Mouse (Mus musculus): ENCODE results near the gene Akr1cl. TPM values are rescaled to one million over a fixed set of nuclear protein-coding genes. Genes with fewer than 3 reads are reported as not detected.
A peak's percentile ranks its signal among the peaks of the same experiment; 100 is the strongest.
"Not testable (repeated sequence)": the region's sequence is repeated elsewhere in the genome, so short reads cannot be mapped to it uniquely, and the experiment has no call there.

The Akr1cl gene
- total and polyA plus RNA-seq, 2 experiments from 2014 or later: 0.51 TPM; not detected in 1

DNA sequence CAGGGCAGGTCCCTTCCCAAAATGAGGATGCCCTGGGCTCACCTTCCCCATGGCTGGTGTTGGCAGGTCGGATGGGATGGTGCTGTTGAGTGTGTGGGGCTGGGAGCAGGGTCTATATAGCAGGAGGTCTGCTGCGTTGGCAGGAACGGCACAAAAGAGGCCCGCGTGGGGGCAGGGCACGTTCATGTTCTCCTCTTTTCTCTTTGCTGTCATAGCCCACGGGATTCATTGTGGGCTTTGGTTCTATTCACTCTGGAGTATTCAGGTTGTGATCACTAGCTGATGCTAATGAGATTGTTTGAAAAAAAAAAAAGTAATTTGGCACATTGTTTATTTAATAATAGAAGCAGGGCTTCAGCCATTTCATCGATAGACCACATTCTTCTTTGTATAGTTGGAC lies 30.8 kb upstream of the Akr1cl start, which contains the start of gene Crygd:
Crygd (minus strand) TSS at position 101 of the 400 bp plus-strand sequence.
- Histone ChIP-seq H3K4me2 (ENCODE audit: low read depth, low read length) (no peak within 1 kb of the TSS), H3K9me3 (replicated peaks; ENCODE audit: control insufficient read depth, low read length) (no peaks in the 10 kb centered on the region), H3K9ac (replicated peaks; ENCODE audit: low read depth, low read length) (no peak within 1 kb of the TSS), H3K4me3 (ENCODE audit: low read depth, low read length) (no peak within 1 kb of the TSS), H3K27me3 (ENCODE audit: control insufficient read depth, insufficient read depth, low read length) (no peaks in the 10 kb centered on the region), H3K4me1 (ENCODE audit: control insufficient read depth, insufficient read depth) (no peaks in the 10 kb centered on the region), H3K27ac (ENCODE audit: low read depth) (no peak within 1 kb of the TSS), H3K36me3 (replicated peaks; ENCODE audit: control insufficient read depth, insufficient read depth, low read length) (no peaks in the 10 kb centered on the region)
- 84% methylated on average over 8 of the region's 8 CpGs for WGBS
- DNase-seq (ENCODE audit: low spot score) (no peak), ATAC-seq (ENCODE audit: insufficient read depth, low read depth) (no peak)
- TF ChIP-seq EP300 (IDR thresholded peaks at IDR 0.05; ENCODE audit: low read depth): no peak
- TF ChIP-seq CTCF (IDR thresholded peaks at IDR 0.05; ENCODE audit: low read depth): no peak

DNA sequence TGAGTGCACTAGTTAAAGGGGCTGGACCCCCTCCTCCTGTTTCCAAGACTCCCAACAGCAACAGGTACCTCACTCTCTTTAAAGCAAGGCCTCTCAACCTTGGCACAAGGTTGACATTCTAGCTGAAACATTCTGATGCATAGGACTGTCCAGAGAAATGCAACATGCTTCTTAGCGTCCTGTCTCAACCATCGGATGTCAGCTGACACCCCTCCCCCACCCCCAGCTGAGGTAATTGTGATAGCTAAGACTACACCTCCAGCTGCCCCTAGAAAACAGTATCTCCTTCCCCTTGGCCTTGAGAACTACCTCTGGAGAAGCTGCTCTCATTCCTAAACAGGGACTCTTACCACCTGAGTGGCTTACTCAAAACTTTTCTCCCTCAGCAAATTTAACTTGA lies 19.6 kb upstream of the Akr1cl start:
- Histone ChIP-seq H3K36me3 (replicated peaks; ENCODE audit: control insufficient read depth, insufficient read depth, low read length) (no peaks in the 10 kb centered on the region), H3K27ac (ENCODE audit: low read depth) (no peak overlapping the region), H3K27me3 (ENCODE audit: control insufficient read depth, insufficient read depth, low read length) (no peaks in the 10 kb centered on the region), H3K4me1 (ENCODE audit: control insufficient read depth, insufficient read depth) (no peaks in the 10 kb centered on the region), H3K4me3 (ENCODE audit: low read depth, low read length) (no peak overlapping the region), H3K9ac (replicated peaks; ENCODE audit: low read depth, low read length) (no peak overlapping the region), H3K4me2 (ENCODE audit: low read depth, low read length) (no peak overlapping the region), H3K9me3 (replicated peaks; ENCODE audit: control insufficient read depth, low read length) (no peaks in the 10 kb centered on the region)
- 11% methylated on average over 2 of the region's 2 CpGs for WGBS
- DNase-seq (ENCODE audit: low spot score) (no peak), ATAC-seq (ENCODE audit: insufficient read depth, low read depth) (no peak)
- TF ChIP-seq EP300 (IDR thresholded peaks at IDR 0.05; ENCODE audit: low read depth): no peak
- no peak for TF ChIP-seq CTCF (IDR thresholded peaks at IDR 0.05; ENCODE audit: low read depth)

DNA sequence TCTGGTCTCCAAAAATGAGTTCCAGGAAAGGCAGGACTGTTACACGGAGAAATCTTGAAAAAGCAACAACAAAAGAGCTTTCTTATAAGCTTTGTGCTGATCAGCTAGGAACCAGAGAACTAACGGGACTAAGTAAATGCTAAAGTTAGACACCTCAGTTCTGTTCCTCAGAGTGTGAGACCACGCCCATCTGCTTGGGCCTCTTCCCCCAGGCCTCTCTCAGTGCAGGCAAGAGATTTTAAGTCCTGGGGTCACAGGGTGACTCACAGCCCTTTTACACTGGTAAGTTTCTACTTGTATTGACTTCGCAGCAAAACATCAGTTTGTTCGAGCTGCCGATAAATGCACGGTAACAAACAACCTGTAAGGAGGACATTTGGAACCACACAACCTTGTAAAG lies 19.1 kb upstream of the Akr1cl start:
- H3K4me2 ChIP-seq (ENCODE audit: low read depth, low read length): no peak overlapping the region
- no peaks in the 10 kb centered on the region for H3K27me3 ChIP-seq (ENCODE audit: control insufficient read depth, insufficient read depth, low read length)
- H3K27ac ChIP-seq (ENCODE audit: low read depth): no peak overlapping the region
- H3K4me3 ChIP-seq (ENCODE audit: low read depth, low read length): no peak overlapping the region
- no peaks in the 10 kb centered on the region for H3K4me1 ChIP-seq (ENCODE audit: control insufficient read depth, insufficient read depth)
- TF ChIP-seq EP300 (IDR thresholded peaks at IDR 0.05; ENCODE audit: low read depth): no peak
- no peak for TF ChIP-seq CTCF (IDR thresholded peaks at IDR 0.05; ENCODE audit: low read depth)
- DNase-seq (ENCODE audit: low spot score) (no peak), ATAC-seq (ENCODE audit: insufficient read depth, low read depth) (no peak)
- 55% methylated on average over 7 of the region's 7 CpGs for WGBS
- no peaks in the 10 kb centered on the region for H3K36me3 ChIP-seq (replicated peaks; ENCODE audit: control insufficient read depth, insufficient read depth, low read length)
- no peak overlapping the region for H3K9ac ChIP-seq (replicated peaks; ENCODE audit: low read depth, low read length)
- no peaks in the 10 kb centered on the region for H3K9me3 ChIP-seq (replicated peaks; ENCODE audit: control insufficient read depth, low read length)

DNA sequence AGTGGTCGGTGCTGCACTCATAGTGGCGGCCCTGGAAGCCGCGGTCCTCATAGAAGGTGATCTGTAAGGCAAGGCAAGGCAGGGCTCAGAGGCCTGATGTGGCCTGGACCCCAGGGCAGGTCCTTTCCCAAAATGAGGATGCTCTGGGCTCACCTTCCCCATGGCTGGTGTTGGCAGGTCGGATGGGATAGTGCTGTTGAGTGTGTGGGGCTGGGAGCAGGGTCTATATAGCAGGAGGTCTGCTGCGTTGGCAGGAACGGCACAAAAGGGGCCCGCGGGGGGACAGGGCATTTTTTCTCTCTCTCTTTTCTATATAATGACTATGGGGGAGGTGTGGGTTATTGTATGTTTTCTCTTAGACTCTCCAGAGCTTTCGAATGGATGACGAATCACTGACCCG lies 18.4 kb upstream of the Akr1cl start, which contains the start of gene Cryge:
Cryge (minus strand) TSS at position 198 of the 400 bp plus-strand sequence.
- not testable (repeated sequence) for H3K9me3 ChIP-seq (replicated peaks; ENCODE audit: control insufficient read depth, low read length); H3K9ac ChIP-seq (replicated peaks; ENCODE audit: low read depth, low read length); H3K36me3 ChIP-seq (replicated peaks; ENCODE audit: control insufficient read depth, insufficient read depth, low read length); H3K27me3 ChIP-seq (ENCODE audit: control insufficient read depth, insufficient read depth, low read length); H3K27ac ChIP-seq (ENCODE audit: low read depth); H3K4me2 ChIP-seq (ENCODE audit: low read depth, low read length); H3K4me1 ChIP-seq (ENCODE audit: control insufficient read depth, insufficient read depth); ATAC-seq (ENCODE audit: insufficient read depth, low read depth); H3K4me3 ChIP-seq (ENCODE audit: low read depth, low read length); DNase-seq (ENCODE audit: low spot score)
- WGBS: 77% methylated on average over 10 of the region's 12 CpGs

DNA sequence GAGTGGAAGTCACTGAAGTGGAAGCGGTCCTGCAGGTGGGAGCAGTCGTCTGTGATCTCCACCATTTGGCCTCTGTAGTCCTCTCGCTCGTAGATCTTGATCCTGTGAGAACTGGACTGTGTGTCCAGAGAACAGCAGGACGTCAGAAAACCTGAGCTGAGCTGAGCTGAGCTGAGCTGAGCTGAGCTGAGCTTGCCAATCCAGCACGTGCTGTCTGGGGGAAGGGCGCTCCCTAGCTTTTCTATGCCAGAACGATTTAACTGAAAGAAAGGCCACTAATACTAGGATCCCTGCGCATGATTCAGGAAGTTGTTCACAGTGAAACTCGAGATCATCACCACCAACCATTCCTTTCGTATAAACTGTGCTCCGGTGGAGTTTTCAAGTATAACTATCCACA lies 16.2 kb upstream of the Akr1cl start:
- Histone ChIP-seq H3K27ac (ENCODE audit: low read depth) (no peak overlapping the region), H3K4me1 (ENCODE audit: control insufficient read depth, insufficient read depth) (no peaks in the 10 kb centered on the region), H3K9me3 (replicated peaks; ENCODE audit: control insufficient read depth, low read length) (no peaks in the 10 kb centered on the region), H3K4me2 (ENCODE audit: low read depth, low read length) (no peak overlapping the region), H3K4me3 (ENCODE audit: low read depth, low read length) (no peak overlapping the region), H3K9ac (replicated peaks; ENCODE audit: low read depth, low read length) (no peak overlapping the region), H3K36me3 (replicated peaks; ENCODE audit: control insufficient read depth, insufficient read depth, low read length) (no peaks in the 10 kb centered on the region), H3K27me3 (ENCODE audit: control insufficient read depth, insufficient read depth, low read length) (no peaks in the 10 kb centered on the region)
- ATAC-seq (ENCODE audit: insufficient read depth, low read depth) (no peak), DNase-seq (ENCODE audit: low spot score) (no peak)
- 57% methylated on average over 12 of the region's 12 CpGs for WGBS
- no peak for TF ChIP-seq EP300 (IDR thresholded peaks at IDR 0.05; ENCODE audit: low read depth)
- no peak for TF ChIP-seq CTCF (IDR thresholded peaks at IDR 0.05; ENCODE audit: low read depth)

DNA sequence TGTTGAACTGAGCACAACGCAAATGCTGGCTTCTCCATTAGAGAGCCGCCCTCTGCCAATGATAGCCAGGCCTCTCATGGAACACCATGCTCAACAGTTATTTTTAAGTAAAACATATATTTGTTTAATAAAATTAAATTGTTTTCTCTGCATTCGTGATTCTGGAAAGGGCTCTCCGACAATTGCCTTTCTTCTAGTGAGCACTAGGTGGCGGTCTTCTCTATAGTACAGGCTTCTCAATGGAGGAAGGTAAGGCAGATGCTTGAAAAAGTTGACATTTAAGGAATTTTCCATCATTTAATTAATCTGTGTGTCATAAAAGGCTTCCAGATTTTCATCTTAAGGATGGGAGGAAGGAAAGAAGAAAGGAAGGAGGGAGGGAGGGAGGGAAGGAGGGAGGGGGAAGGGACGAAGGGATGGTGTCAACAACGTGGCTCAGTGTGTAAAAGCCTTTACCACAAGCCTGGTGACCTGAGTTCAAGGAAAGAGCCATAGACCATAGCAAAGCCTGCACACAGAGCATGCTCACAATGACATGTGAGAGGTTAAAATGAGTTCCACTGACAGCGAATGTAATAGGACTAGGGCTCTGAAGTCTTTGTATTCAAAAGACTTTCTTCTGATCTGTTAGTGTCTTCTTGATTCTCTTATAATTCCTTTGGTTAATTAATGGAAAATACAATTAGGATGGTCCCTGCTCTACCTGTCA lies 14.0 kb upstream of the Akr1cl start:
- DNase-seq (ENCODE audit: low spot score): peak; percentile 40
- H3K27ac ChIP-seq (ENCODE audit: low read depth): no peak overlapping the region
- H3K4me2 ChIP-seq (ENCODE audit: low read depth, low read length): no peak overlapping the region

More for the DNA sequence above, 14.0 kb upstream of the Akr1cl start:
- Histone ChIP-seq H3K9me3 (replicated peaks; ENCODE audit: control insufficient read depth, low read length) (no peaks in the 10 kb centered on the region), H3K4me1 (ENCODE audit: control insufficient read depth, insufficient read depth) (no peaks in the 10 kb centered on the region), H3K9ac (replicated peaks; ENCODE audit: low read depth, low read length) (no peak overlapping the region), H3K27me3 (ENCODE audit: control insufficient read depth, insufficient read depth, low read length) (no peaks in the 10 kb centered on the region), H3K36me3 (replicated peaks; ENCODE audit: control insufficient read depth, insufficient read depth, low read length) (no peaks in the 10 kb centered on the region), H3K4me3 (ENCODE audit: low read depth, low read length) (no peak overlapping the region)
- WGBS: 26% methylated on average over 8 of the region's 8 CpGs
- TF ChIP-seq CTCF (IDR thresholded peaks at IDR 0.05; ENCODE audit: low read depth): peak; percentile 70
- TF ChIP-seq EP300 (IDR thresholded peaks at IDR 0.05; ENCODE audit: low read depth): no peak
- no peak for ATAC-seq (ENCODE audit: insufficient read depth, low read depth)
